Mouse (Mus musculus): ENCODE measurements around the gene Tfap2e. TPM values are rescaled to one million over a fixed set of nuclear protein-coding genes. Genes with fewer than 3 reads are reported as not detected.

Gene Tfap2e
- polyA plus RNA-seq, 1 experiment from 2014 or later: 0.69 TPM

GRCm38 (mm10) chr4:126693021-126693420, 43.0 kb downstream of the Tfap2e start:
- H3K36me3 ChIP-seq (ENCODE audit: control insufficient read depth, insufficient read depth, low read length): peaks cover 14% of the 10 kb centered on the region
- no peak for ATAC-seq
- H3K27me3 ChIP-seq (replicated peaks; ENCODE audit: control insufficient read depth, insufficient read depth, low read length): no peaks in the 10 kb centered on the region
- H3K9me3 ChIP-seq (replicated peaks; ENCODE audit: control insufficient read depth, low read length): no peaks in the 10 kb centered on the region
- no peak overlapping the region for H3K27ac ChIP-seq (ENCODE audit: low read depth, low read length)
- H3K4me3 ChIP-seq (ENCODE audit: low read depth, low read length): no peak overlapping the region
- no peak overlapping the region for H3K9ac ChIP-seq (ENCODE audit: low read length)
- WGBS: 80% methylated on average over 5 of the region's 5 CpGs
- DNase-seq (ENCODE audit: low spot score): no peak
- H3K4me1 ChIP-seq (ENCODE audit: control insufficient read depth, insufficient read depth, low read length): no peaks in the 10 kb centered on the region
- no peak overlapping the region for H3K4me2 ChIP-seq (ENCODE audit: low read length)

GRCm38 (mm10) chr4:126689457-126689856, 46.6 kb downstream of the Tfap2e start:
- Histone ChIP-seq H3K9ac (ENCODE audit: low read length) (no peak overlapping the region), H3K9me3 (replicated peaks; ENCODE audit: control insufficient read depth, low read length) (no peaks in the 10 kb centered on the region), H3K4me2 (ENCODE audit: low read length) (no peak overlapping the region), H3K36me3 (ENCODE audit: control insufficient read depth, insufficient read depth, low read length) (peaks cover 44% of the 10 kb centered on the region), H3K4me1 (ENCODE audit: control insufficient read depth, insufficient read depth, low read length) (no peaks in the 10 kb centered on the region), H3K4me3 (ENCODE audit: low read depth, low read length) (no peak overlapping the region), H3K27me3 (replicated peaks; ENCODE audit: control insufficient read depth, insufficient read depth, low read length) (no peaks in the 10 kb centered on the region), H3K27ac (ENCODE audit: low read depth, low read length) (no peak overlapping the region)
- ATAC-seq: no peak
- DNase-seq (ENCODE audit: low spot score): no peak
- 92% methylated on average over 2 of the region's 2 CpGs for WGBS

DNA sequence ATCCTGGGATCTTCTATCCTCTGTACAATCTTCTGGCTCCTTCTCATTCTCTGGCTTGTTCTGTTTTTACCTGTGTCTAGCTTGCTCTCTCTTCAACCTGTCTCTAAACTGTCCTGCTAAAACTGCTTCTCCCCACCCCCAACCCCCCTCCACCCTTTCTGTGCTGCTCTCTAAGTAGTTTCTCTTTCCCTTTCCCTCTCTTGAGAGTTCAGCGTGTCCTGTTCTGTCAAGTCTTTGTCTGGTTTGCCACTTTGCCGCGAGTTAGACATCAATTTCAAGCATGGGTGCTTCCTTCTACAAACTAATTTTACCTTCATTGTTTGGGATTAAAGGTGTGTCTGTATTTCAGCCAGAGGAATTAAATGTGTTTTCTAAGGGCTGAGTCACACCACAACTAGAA, 53.0 kb downstream of the Tfap2e start:
- Histone ChIP-seq H3K9ac (ENCODE audit: low read length) (peak overlapping the region; percentile 32), H3K9me3 (replicated peaks; ENCODE audit: control insufficient read depth, low read length) (no peaks in the 10 kb centered on the region), H3K27ac (ENCODE audit: low read depth, low read length) (no peak overlapping the region), H3K4me3 (ENCODE audit: low read depth, low read length) (no peak overlapping the region), H3K27me3 (replicated peaks; ENCODE audit: control insufficient read depth, insufficient read depth, low read length) (no peaks in the 10 kb centered on the region), H3K4me1 (ENCODE audit: control insufficient read depth, insufficient read depth, low read length) (peaks cover 5% of the 10 kb centered on the region; the same call in 1 of the 2 replicates), H3K36me3 (ENCODE audit: control insufficient read depth, insufficient read depth, low read length) (peaks cover 39% of the 10 kb centered on the region), H3K4me2 (ENCODE audit: low read length) (no peak overlapping the region)
- DNase-seq (ENCODE audit: low spot score) (no peak), ATAC-seq (no peak)
- WGBS: 36% methylated on average over 3 of the region's 3 CpGs

GRCm38 (mm10) chr4:126682298-126682697, 53.7 kb downstream of the Tfap2e start:
- Histone ChIP-seq H3K4me3 (ENCODE audit: low read depth, low read length) (no peak overlapping the region), H3K4me2 (ENCODE audit: low read length) (no peak overlapping the region), H3K36me3 (ENCODE audit: control insufficient read depth, insufficient read depth, low read length) (peaks cover 31% of the 10 kb centered on the region), H3K9me3 (replicated peaks; ENCODE audit: control insufficient read depth, low read length) (no peaks in the 10 kb centered on the region), H3K27ac (ENCODE audit: low read depth, low read length) (no peak overlapping the region), H3K4me1 (ENCODE audit: control insufficient read depth, insufficient read depth, low read length) (peaks cover 6% of the 10 kb centered on the region; the same call in 1 of the 2 replicates), H3K9ac (ENCODE audit: low read length) (no peak overlapping the region), H3K27me3 (replicated peaks; ENCODE audit: control insufficient read depth, insufficient read depth, low read length) (no peaks in the 10 kb centered on the region)
- DNase-seq (ENCODE audit: low spot score) (no peak), ATAC-seq (no peak)
- 88% methylated on average over 5 of the region's 5 CpGs for WGBS

- Histone ChIP-seq H3K9ac (ENCODE audit: low read length) (peak within 1 kb of the TSS; percentile 98), H3K4me2 (ENCODE audit: low read length) (peak within 1 kb of the TSS; percentile 89), H3K27me3 (replicated peaks; ENCODE audit: control insufficient read depth, insufficient read depth, low read length) (no peaks in the 10 kb centered on the region), H3K4me1 (ENCODE audit: control insufficient read depth, insufficient read depth, low read length) (peaks cover 6% of the 10 kb centered on the region; the same call in 1 of the 2 replicates), H3K4me3 (ENCODE audit: low read depth, low read length) (peak within 1 kb of the TSS; percentile 99), H3K9me3 (replicated peaks; ENCODE audit: control insufficient read depth, low read length) (no peaks in the 10 kb centered on the region), H3K36me3 (ENCODE audit: control insufficient read depth, insufficient read depth, low read length) (no peaks in the 10 kb centered on the region), H3K27ac (ENCODE audit: low read depth, low read length) (peak within 1 kb of the TSS; percentile 61; the same call in 1 of the 2 replicates)
- ATAC-seq (peak; percentile 98), DNase-seq (ENCODE audit: low spot score) (peak; percentile 98)
- 3% methylated on average over 48 of the region's 48 CpGs for WGBS
These were observed 58.7 kb downstream of the Tfap2e start, which contains the start of gene Psmb2 for GRCm38 (mm10) chr4:126677054-126678003. Psmb2 (plus strand) TSS chr4:126677630.

- Histone ChIP-seq H3K9ac (ENCODE audit: low read length) (no peak overlapping the region), H3K27ac (ENCODE audit: low read depth, low read length) (no peak overlapping the region), H3K27me3 (replicated peaks; ENCODE audit: control insufficient read depth, insufficient read depth, low read length) (no peaks in the 10 kb centered on the region), H3K9me3 (replicated peaks; ENCODE audit: control insufficient read depth, low read length) (no peaks in the 10 kb centered on the region), H3K4me3 (ENCODE audit: low read depth, low read length) (no peak overlapping the region), H3K4me2 (ENCODE audit: low read length) (no peak overlapping the region), H3K36me3 (ENCODE audit: control insufficient read depth, insufficient read depth, low read length) (no peaks in the 10 kb centered on the region), H3K4me1 (ENCODE audit: control insufficient read depth, insufficient read depth, low read length) (no peaks in the 10 kb centered on the region)
- WGBS: 89% methylated on average over 2 of the region's 2 CpGs
- no peak for DNase-seq (ENCODE audit: low spot score)
- ATAC-seq: no peak
These were observed 69.0 kb downstream of the Tfap2e start for GRCm38 (mm10) chr4:126667075-126667474.

Other genes with a start within 250 kb of the Tfap2e start
- gene Ago4, start 202.8 kb downstream of the Tfap2e start, polyA plus RNA-seq (2014; fragmentation: Nextera tagmentation; extraction: Ambion mirVana): 5.7 and 6.4 TPM in 2 replicates
- gene Clspn, start 179.3 kb downstream of the Tfap2e start, polyA plus RNA-seq (2014; fragmentation: Nextera tagmentation; extraction: Ambion mirVana): 17.6 and 20.1 TPM in 2 replicates
- 3.4 and 4.1 TPM in 2 replicates for gene 5730409E04Rik, start 126.4 kb downstream of the Tfap2e start, polyA plus RNA-seq (2014; fragmentation: Nextera tagmentation; extraction: Ambion mirVana)
- 501 and 584 TPM in 2 replicates for gene Psmb2, start 58.6 kb downstream of the Tfap2e start, polyA plus RNA-seq (2014; fragmentation: Nextera tagmentation; extraction: Ambion mirVana)
- 47.8 and 79.3 TPM in 2 replicates for gene Ncdn, start 17.2 kb upstream of the Tfap2e start, polyA plus RNA-seq (2014; fragmentation: Nextera tagmentation; extraction: Ambion mirVana)
- gene AU040320, start 17.3 kb upstream of the Tfap2e start, polyA plus RNA-seq (2014; fragmentation: Nextera tagmentation; extraction: Ambion mirVana): 28.2 and 35.4 TPM in 2 replicates
- gene Zmym4, start 231.9 kb upstream of the Tfap2e start, polyA plus RNA-seq (2014; fragmentation: Nextera tagmentation; extraction: Ambion mirVana): 22.7 and 25.8 TPM in 2 replicates

Data from forebrain, embryonic 14.5 days (tissue).